Mouse (Mus musculus) frontal cortex, postnatal 25 days (tissue): ENCODE data around the gene Myo15.
"Not testable (repeated sequence)": the region's sequence is repeated elsewhere in the genome, so short reads cannot be mapped to it uniquely, and the experiment has no call there.

Experiments
- DNase-seq, 2 experiments: peaks; one replicate each; pipeline ENCODE4 v3.0.0; 2022; ENCODE audit warnings: low spot score in 2 of 2

Gene Myo15

GRCm38 (mm10) chr11:60469039-60469438 is at the start of gene Myo15:
TSS of gene Myo15 (plus strand) at chr11:60469339.
- DNase-seq: no peak

GRCm38 (mm10) chr11:60422046-60422668 is 47.0 kb upstream of the Myo15 start:
- no peak for DNase-seq

DNA sequence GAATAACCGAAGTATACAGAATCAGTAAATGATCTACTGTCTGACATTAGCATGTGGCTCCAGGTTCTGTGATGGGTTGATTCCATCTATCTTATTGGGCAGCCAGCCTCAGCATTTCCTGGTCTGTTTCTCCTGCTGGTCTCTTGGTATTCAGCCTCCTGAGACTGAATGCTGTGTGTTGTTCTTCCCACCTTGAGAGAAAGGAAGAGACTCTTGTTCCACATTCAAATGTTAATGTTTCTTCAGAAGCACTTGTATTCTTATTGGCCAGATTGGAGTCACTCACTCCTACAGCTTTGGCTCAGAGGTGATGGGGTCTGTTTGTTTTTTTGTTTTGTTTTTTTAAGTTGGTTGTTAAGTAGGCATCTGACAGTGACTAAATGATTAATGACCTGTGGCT is 46.1 kb upstream of the Myo15 start:
- no peak for DNase-seq

DNA sequence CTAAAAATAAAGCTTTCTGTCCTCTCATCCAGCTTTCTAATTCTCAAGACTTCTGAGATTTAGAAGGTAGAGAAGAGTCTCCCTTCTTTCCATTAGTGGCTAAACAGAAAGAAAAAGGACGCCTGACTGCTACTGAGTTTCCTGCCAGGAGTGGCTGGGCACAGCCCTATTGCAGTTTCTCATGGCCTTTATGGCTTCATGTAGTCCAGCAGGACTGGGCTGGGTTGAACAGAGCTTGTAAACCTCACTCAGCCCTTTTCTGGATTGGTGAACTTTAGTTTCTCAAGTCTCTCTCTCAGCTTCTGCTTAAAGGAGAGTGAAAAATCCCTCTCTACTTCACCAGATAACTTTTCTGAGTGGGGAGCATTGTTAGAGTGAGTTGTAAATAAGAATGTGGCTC is 42.7 kb upstream of the Myo15 start:
- no peak for DNase-seq

DNA sequence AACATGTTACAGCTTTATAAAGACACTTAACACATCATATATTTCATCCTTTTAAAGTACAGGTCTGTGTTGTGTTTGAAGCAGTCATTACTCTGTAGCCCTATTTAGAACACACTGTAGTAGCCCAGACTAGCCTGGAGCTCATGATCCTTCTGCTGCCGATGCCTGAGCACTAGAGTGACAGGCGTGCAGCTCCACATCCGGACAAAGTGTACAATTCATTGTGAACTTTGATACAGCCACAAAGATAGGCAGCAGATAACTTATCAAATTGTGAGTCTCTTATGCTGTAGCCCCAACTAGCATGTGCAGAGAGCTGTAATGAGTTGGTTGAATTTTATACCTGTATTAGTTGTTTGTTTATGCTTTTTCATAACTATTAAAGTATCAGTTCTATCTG is 41.5 kb upstream of the Myo15 start:
- DNase-seq: no peak

- DNase-seq: no peak
Observed at GRCm38 (mm10) chr11:60433501-60433900, 35.6 kb upstream of the Myo15 start.

GRCm38 (mm10) chr11:60435133-60435532 is 34.0 kb upstream of the Myo15 start:
- no peak for DNase-seq

DNA sequence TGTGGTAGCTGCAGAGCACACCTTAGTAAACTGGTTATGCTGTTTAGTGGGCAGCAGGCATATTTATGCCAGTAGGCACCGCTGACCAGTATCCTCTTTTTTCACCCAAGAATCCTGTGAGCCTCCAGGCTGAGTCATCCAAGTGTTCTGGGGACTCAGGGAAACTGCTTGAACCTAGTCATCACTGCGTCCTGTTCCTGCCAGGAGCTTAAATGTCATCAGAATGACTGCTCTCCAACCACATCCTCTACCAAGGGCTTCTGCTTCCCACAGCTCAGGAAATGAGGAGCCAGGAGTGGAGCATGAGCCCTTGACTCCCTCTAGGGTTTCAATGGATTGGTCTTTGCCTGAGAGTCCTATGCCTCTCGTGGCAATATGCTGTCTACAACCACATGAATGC is 32.5 kb upstream of the Myo15 start:
- no peak for DNase-seq

GRCm38 (mm10) chr11:60439621-60440020 is 29.5 kb upstream of the Myo15 start:
- DNase-seq: not testable (repeated sequence)

GRCm38 (mm10) chr11:60440176-60440575 is 29.0 kb upstream of the Myo15 start:
- no peak for DNase-seq

GRCm38 (mm10) chr11:60442896-60443295 is 26.2 kb upstream of the Myo15 start:
- DNase-seq: no peak

- DNase-seq: no peak
Observed at GRCm38 (mm10) chr11:60444007-60444406, 25.1 kb upstream of the Myo15 start.

GRCm38 (mm10) chr11:60454080-60454744 is 14.9 kb upstream of the Myo15 start, which contains the start of gene Drg2:
TSS of gene Drg2 (plus strand) at chr11:60454591.
- DNase-seq: peak; percentile 88 to 89

DNA sequence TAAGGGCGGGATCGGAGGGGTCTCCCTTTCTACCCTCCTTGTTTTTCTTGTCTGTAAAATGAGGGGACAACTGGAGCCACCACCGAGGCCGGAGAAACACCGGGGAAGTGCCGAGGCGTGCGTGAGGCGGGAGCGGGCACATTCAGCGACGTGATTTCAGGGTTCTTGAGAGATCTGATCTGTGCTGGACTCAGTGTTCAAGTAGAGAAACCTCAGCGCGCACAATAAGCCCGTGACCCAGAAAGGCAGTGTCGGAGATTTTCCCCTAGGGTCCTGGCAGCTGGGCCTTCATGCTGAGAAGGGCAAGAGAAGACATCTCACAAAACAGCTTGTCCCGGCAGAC is 14.4 kb upstream of the Myo15 start:
- peak in 1 of 2 experiments; percentile 19 for DNase-seq

DNA sequence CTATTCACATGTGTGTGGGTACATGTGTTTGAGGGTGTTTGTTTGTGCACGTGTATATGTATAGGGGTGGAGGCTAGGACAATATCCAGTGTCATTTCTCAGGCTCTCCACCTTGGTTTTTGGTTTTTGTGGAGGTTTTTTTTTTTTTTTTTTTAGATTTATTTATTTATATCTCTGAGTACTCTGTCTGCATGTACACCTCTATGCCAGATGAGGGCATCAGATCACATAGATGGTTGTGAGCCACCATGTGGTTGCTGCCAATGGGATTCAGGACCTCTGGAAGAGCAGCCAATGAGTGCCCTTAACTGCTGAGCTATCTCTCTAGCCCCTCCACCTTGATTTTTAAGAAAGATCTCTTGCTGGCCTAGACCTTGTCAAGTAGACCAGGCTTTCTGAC is 11.2 kb upstream of the Myo15 start:
- DNase-seq: no peak

- DNase-seq: no peak
Observed at GRCm38 (mm10) chr11:60465943-60466380, 3.2 kb upstream of the Myo15 start.

DNA sequence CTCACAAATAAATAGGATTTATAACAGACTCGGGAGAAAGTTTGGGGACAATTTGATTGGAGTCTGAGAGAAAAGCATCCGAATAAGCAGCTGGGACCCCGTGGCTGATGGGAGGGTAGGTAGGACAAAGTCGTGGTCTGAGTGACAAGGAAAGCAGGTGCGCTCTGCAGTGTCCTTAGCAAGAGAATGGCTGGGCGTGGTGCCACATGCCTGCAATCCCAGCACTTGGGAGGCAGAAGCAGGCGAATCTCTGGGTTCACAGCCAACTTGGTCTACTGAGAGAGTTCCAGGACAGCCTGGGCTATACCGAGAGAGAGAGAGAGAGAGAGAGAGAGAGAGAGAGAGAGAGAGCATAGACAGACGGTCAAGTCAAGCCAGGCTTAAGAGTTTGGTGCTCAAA is 1.6 kb downstream of the Myo15 start:
- no peak for DNase-seq

DNA sequence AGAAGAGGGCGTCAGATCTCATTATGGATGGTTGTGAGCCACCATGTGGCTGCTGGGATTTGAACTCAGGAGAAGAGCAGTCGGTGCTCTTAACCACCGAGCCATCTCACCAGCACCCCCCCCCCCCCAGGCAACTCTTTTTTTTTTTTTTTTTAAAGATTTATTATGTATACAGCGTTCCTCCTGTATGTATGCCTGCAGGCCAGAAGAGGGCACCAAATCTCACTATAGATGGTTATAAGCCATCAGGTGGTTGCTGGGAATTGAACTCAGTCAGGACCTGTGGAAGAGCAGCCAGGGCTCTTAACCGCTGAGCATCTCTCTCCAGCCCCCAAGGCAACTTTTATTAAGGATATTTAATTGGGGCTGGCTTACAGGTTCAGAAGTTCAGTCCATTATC is 5.4 kb downstream of the Myo15 start:
- no peak for DNase-seq

- DNase-seq: no peak
Observed at GRCm38 (mm10) chr11:60475668-60476362, 6.7 kb downstream of the Myo15 start.

- no peak for DNase-seq
Observed at GRCm38 (mm10) chr11:60478121-60478520, 9.0 kb downstream of the Myo15 start.

DNA sequence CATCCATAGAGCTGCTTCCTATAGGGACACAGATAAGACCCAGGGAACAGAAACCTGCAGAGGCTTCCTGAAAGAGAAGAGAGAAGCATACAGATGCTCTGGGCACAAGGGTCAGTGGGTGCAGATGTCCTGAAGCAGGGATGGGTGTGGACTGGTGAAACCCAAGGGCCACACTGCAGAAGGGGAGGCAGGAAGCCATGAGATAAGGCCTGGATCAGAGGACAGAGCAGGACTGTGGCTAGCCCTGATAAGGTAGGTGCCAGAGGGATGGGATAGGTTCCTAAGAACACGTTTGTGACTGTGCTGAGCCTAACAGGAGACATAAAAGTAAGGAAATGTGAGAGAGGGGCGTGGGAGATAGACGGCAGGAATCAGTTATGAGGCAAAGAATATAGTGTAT is 17.1 kb downstream of the Myo15 start:
- no peak for DNase-seq

GRCm38 (mm10) chr11:60492726-60493125 is 23.6 kb downstream of the Myo15 start:
- DNase-seq: no peak

DNA sequence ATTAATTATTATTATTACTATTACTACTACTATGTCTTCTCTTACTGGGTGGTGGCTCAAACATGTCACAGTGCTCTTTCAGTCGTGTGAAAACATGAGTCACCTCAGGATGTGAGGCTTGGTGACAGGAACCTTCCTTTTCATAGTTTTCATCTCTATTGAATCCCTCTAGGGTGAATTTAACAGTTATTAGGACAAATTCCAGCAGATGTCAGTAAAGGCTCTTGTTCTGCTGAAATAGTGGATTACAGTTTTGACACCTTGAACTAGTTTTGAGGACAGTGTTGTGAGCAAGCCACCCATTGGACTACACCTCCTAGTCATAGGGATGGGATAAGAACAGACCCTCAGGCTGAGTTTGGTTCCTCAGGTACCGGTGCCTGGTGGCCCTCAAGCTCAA is 26.6 kb downstream of the Myo15 start:
- no peak for DNase-seq
